8 mouse cellular contexts compared by ENCODE assay signal in the genomic region with DNA sequence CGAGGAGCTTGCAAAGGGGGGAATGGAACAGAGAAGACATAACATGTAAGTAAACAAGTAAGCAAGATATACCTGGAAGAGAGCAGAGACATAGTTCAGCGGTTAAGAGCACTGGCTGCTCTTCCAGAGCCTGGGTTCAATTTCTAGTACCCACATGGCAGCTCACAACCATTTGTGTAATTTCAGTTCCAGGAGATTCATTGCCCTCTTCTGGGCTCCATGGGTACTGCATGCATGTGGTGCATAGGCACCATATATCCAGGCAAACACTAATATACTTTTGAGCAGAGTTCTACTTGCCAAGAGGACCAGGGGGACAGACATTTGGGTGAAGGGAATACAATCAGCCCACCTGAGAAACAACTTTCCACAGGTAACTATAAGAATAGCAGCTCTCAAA. TPM values are rescaled to one million over a fixed set of nuclear protein-coding genes. Genes with fewer than 3 reads are reported as not detected.
DNase-seq lines count a peak whose midpoint lies in the region; ATAC-seq and TF ChIP-seq lines count a peak whose summit lies in the region.

No protein-coding gene starts in this region.

- H3K9ac ChIP-seq in midbrain, embryonic 16.5 days (ENCODE audit: low read depth, low read length): no peak overlapping the region
- no peak overlapping the region for H3K9ac ChIP-seq in midbrain, postnatal 0 days (replicated peaks; ENCODE audit: low read length, poor library complexity, severe bottlenecking)

- H3K4me3 ChIP-seq in midbrain, embryonic 10.5 days: no peak overlapping the region
- no peak overlapping the region for H3K4me3 ChIP-seq in midbrain, embryonic 16.5 days (ENCODE audit: low read depth, low read length)
- H3K4me3 ChIP-seq in midbrain, postnatal 0 days (ENCODE audit: low read depth, low read length): no peak overlapping the region

- TF ChIP-seq POLR2A in brain, embryonic 14.5 days (IDR thresholded peaks at IDR 0.05; ENCODE audit: borderline replicate concordance, extremely low read depth, insufficient read depth, insufficient read length, poor library complexity, severe bottlenecking): no peak

- DNase-seq in cerebellum, postnatal 10 days: peak; percentile 62 to 72
- no peak for DNase-seq in cerebellum, adult 11-12 months
- DNase-seq in midbrain, embryonic 10.5 days (ENCODE audit: low spot score): peak; percentile 59
- peak; percentile 43 for DNase-seq in brain, embryonic 14.5 days (ENCODE audit: low read depth)
- peak; percentile 74 for DNase-seq in kidney, adult 9 months
- peak; percentile 24 for DNase-seq in midbrain, postnatal 0 days (ENCODE audit: low spot score)

- WGBS in midbrain, embryonic 10.5 days: 85% methylated on average over 2 of the region's 2 CpGs
- 88% methylated on average over 2 of the region's 2 CpGs for WGBS in midbrain, embryonic 16.5 days
- WGBS in midbrain, postnatal 0 days: 98% methylated on average over 2 of the region's 2 CpGs

- H3K9me3 ChIP-seq in midbrain, embryonic 10.5 days (replicated peaks): no peaks in the 10 kb centered on the region
- H3K9me3 ChIP-seq in midbrain, embryonic 16.5 days (replicated peaks; ENCODE audit: control insufficient read depth, low read length, poor library complexity, severe bottlenecking): no peaks in the 10 kb centered on the region
- H3K9me3 ChIP-seq in midbrain, postnatal 0 days (ENCODE audit: low read length): no peaks in the 10 kb centered on the region

- no peaks in the 10 kb centered on the region for H3K27me3 ChIP-seq in midbrain, embryonic 10.5 days (ENCODE audit: low read depth, poor library complexity, severe bottlenecking)
- no peaks in the 10 kb centered on the region for H3K27me3 ChIP-seq in midbrain, embryonic 16.5 days (ENCODE audit: control insufficient read depth, insufficient read depth, low read depth, low read length)
- H3K27me3 ChIP-seq in midbrain, postnatal 0 days (ENCODE audit: insufficient read depth, low read length): no peaks in the 10 kb centered on the region

- peaks cover 6% of the 10 kb centered on the region for H3K4me1 ChIP-seq in midbrain, embryonic 10.5 days
- no peaks in the 10 kb centered on the region for H3K4me1 ChIP-seq in midbrain, embryonic 16.5 days (ENCODE audit: control insufficient read depth, insufficient read depth, low read length)
- no peaks in the 10 kb centered on the region for H3K4me1 ChIP-seq in midbrain, postnatal 0 days (ENCODE audit: insufficient read depth, low read length)

- H3K36me3 ChIP-seq in midbrain, embryonic 10.5 days: peaks cover 50% of the 10 kb centered on the region
- H3K36me3 ChIP-seq in midbrain, embryonic 16.5 days (ENCODE audit: control insufficient read depth, insufficient read depth, low read length): no peaks in the 10 kb centered on the region; the same call in 1 of the 2 replicates
- H3K36me3 ChIP-seq in midbrain, postnatal 0 days (ENCODE audit: insufficient read depth, low read length): peaks cover 11% of the 10 kb centered on the region; the same call in 1 of the 2 replicates

- no peak overlapping the region for H3K4me2 ChIP-seq in midbrain, embryonic 16.5 days (ENCODE audit: low read length)
- no peak overlapping the region for H3K4me2 ChIP-seq in midbrain, postnatal 0 days (ENCODE audit: low read depth, low read length, poor library complexity, severe bottlenecking)

- no peak overlapping the region for H3K27ac ChIP-seq in midbrain, embryonic 10.5 days (replicated peaks)
- H3K27ac ChIP-seq in midbrain, embryonic 16.5 days (ENCODE audit: low read length): no peak overlapping the region
- H3K27ac ChIP-seq in midbrain, postnatal 0 days (ENCODE audit: low read depth, low read length): no peak overlapping the region

- peak; percentile 60; the same call in 1 of the 2 replicates for TF ChIP-seq CTCF in brain, embryonic 14.5 days (IDR thresholded peaks at IDR 0.05; ENCODE audit: borderline replicate concordance, extremely low read depth, insufficient read depth, insufficient read length)
- TF ChIP-seq CTCF in midbrain, postnatal 0 days (IDR thresholded peaks at IDR 0.05): peak; percentile 74

- ATAC-seq in midbrain, embryonic 16.5 days: no peak
- no peak for ATAC-seq in midbrain, postnatal 0 days (ENCODE audit: low FRiP score)
- ATAC-seq in activated CD4-positive, CD25-positive, alpha-beta regulatory T cell, adult 4 months: no peak

RNA-seq across cellular contexts. Expression of gene Gfod2, which starts 29.8 kb away (rescaled TPM):
- polyA plus RNA-seq in midbrain, embryonic 10.5 days (2016; fragmentation: Nextera tagmentation; extraction: Ambion mirVana): 35.0 and 39.5 TPM in 2 replicates
- polyA plus RNA-seq in midbrain, embryonic 16.5 days (2015; fragmentation: Nextera tagmentation; extraction: Ambion mirVana): 94.0 and 95.6 TPM in 2 replicates
- polyA plus RNA-seq in brain, embryonic 14.5 days (2012; rRNA removed): 56.1 and 62.6 TPM in 2 replicates
- total RNA-seq in midbrain, postnatal 0 days (2014; rRNA removed): 47.6 and 64.7 TPM in 2 replicates
- polyA plus RNA-seq in midbrain, postnatal 0 days (2015; fragmentation: Nextera tagmentation; extraction: Ambion mirVana): 60.9 and 67.9 TPM in 2 replicates
- polyA plus RNA-seq in activated CD4-positive, CD25-positive, alpha-beta regulatory T cell, adult 4 months (2017; shearing (Covaris generic)): 1 to 10 TPM; 1.8 to 4.3 TPM

RNA-seq across cellular contexts. Expression of gene Ranbp10, which starts 38.9 kb away (rescaled TPM):
- polyA plus RNA-seq in midbrain, embryonic 10.5 days (2016; fragmentation: Nextera tagmentation; extraction: Ambion mirVana): 9.6 and 11.4 TPM in 2 replicates
- 9.6 and 12.6 TPM in 2 replicates for polyA plus RNA-seq in midbrain, embryonic 16.5 days (2015; fragmentation: Nextera tagmentation; extraction: Ambion mirVana)
- polyA plus RNA-seq in brain, embryonic 14.5 days (2012; rRNA removed): 35.7 and 39.7 TPM in 2 replicates
- 13.4 and 13.5 TPM in 2 replicates for total RNA-seq in midbrain, postnatal 0 days (2014; rRNA removed)
- 4.8 and 6.4 TPM in 2 replicates for polyA plus RNA-seq in midbrain, postnatal 0 days (2015; fragmentation: Nextera tagmentation; extraction: Ambion mirVana)
- polyA plus RNA-seq in activated CD4-positive, CD25-positive, alpha-beta regulatory T cell, adult 4 months (2017; shearing (Covaris generic)): 1 to 10 TPM; 6.6 to 7.0 TPM

RNA-seq across cellular contexts. Expression of gene Tsnaxip1, which starts 39.3 kb away (rescaled TPM):
- 0.22 and 0.23 TPM in 2 replicates for polyA plus RNA-seq in midbrain, embryonic 10.5 days (2016; fragmentation: Nextera tagmentation; extraction: Ambion mirVana)
- polyA plus RNA-seq in midbrain, embryonic 16.5 days (2015; fragmentation: Nextera tagmentation; extraction: Ambion mirVana): 0.77 and 0.93 TPM in 2 replicates
- polyA plus RNA-seq in brain, embryonic 14.5 days (2012; rRNA removed): 0.37 and 0.54 TPM in 2 replicates
- total RNA-seq in midbrain, postnatal 0 days (2014; rRNA removed): 0.14 and 0.16 TPM in 2 replicates
- 0.62 and 0.88 TPM in 2 replicates for polyA plus RNA-seq in midbrain, postnatal 0 days (2015; fragmentation: Nextera tagmentation; extraction: Ambion mirVana)
- polyA plus RNA-seq in activated CD4-positive, CD25-positive, alpha-beta regulatory T cell, adult 4 months (2017; shearing (Covaris generic)): not detected
